Mouse (Mus musculus): ENCODE results near the gene Gdf3.
"Not testable (repeated sequence)": the region's sequence is repeated elsewhere in the genome, so short reads cannot be mapped to it uniquely, and the experiment has no call there.

Gene Gdf3

DNA sequence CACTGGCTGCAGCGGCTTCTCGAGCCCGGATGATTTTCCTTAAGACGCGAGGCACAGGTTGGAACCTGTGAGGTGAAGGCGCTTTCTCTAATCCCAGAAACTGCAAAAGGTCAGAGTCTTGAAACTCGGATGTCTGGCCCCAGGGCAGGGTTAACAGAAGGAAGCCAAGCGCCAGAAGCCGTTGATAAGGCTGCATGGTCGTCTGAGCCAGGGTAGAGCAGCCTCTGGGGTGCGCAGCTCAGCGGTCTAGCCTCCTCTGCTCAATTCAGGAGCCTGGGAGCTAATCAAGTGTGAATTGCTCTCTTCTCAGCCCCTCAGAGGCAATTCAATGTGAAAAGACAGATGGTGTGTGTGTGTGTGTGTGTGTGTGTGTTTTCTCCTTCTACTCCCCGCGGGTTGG lies at the start of gene Gdf3:
TSS of gene Gdf3 (minus strand) at position 317 of the 400 bp plus-strand sequence.
- no peak for ATAC-seq (ENCODE audit: insufficient number of reproducible peaks, low FRiP score, low TSS enrichment)

DNA sequence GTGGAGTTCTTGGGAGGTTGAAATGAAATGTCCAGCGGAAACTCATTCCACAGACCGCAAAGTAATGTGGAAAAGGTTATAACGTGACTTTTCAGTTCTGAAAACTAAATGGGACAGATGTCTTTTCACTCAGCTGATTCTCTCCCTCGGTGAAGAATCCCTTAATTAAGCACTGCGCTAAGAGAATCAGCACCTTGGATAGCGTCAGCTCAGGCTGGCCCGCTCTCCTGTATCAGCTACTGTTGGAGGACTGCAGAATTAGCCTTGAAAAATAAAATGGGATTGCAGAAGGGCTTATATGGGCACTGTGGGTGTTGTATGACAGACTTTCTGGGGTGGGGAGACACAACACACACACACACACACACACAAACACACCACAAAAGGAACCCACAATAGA lies 49.7 kb upstream of the Gdf3 start:
- no peak for ATAC-seq (ENCODE audit: insufficient number of reproducible peaks, low FRiP score, low TSS enrichment)

DNA sequence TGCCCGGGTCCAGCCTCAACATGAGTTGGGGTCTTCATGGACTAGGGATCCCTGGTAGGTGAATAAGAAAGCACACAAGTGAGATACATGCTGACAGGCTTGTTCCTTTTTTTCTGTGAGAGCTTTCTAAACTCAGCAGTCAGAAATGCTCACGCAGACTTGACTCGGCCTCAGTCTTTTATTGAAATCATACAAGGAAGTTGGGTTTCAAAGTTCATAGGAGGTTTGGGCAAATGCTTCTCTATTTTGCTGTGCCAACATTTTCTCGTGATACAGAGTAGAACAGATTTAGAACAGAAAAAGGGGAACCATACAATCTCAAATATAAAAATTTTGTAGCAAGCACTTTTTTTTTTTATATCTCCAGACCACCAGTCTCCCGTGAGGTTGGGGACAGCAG lies 47.7 kb upstream of the Gdf3 start:
- no peak for ATAC-seq (ENCODE audit: insufficient number of reproducible peaks, low FRiP score, low TSS enrichment)

DNA sequence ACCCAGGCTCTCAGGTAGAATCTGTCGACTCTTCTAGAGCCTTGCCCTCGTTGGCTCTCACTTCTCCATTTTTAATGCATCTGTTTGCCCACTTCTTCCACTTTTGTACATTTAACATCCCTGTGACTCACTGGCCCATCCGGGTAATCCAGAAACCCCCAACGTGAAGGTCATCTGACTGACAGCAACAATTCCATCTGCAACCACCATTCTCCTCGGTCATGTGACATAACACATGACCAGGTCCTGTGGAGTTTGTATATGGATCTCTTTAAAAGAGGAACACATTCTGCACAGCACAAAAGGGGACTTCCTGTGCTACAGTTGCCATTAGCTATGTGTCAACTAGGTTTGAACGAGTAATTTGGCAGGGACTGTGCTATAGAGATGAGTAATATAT lies 44.4 kb upstream of the Gdf3 start:
- ATAC-seq (ENCODE audit: insufficient number of reproducible peaks, low FRiP score, low TSS enrichment) = no peak

DNA sequence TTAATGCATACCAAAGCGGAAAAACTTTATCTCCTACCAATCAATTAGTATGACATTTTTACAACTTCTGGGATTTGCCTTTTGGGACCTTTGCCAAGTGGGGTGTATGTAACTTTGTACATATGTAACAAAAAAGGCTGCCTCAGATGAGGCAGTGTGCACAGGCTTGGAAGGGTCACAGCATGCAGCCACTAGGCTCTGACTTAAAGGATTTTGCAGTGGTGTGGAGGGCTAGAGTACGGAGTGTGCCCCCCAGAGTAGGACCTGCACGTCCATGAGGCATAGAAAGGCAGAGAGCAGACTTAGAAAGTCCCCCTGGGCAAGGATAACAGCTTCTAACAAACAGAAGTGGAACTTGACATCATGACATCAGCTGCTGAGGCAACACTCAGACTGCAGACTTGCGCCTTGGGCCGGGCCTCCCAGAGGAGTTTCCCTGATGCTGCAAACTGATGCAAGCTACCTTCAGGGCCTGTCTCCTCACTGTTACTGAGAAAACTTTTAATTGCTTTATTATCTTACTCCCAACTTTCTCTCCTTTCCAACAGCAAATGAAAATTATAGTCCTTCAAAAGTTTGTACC lies 40.6 kb upstream of the Gdf3 start:
- ATAC-seq (ENCODE audit: insufficient number of reproducible peaks, low FRiP score, low TSS enrichment) = no peak

DNA sequence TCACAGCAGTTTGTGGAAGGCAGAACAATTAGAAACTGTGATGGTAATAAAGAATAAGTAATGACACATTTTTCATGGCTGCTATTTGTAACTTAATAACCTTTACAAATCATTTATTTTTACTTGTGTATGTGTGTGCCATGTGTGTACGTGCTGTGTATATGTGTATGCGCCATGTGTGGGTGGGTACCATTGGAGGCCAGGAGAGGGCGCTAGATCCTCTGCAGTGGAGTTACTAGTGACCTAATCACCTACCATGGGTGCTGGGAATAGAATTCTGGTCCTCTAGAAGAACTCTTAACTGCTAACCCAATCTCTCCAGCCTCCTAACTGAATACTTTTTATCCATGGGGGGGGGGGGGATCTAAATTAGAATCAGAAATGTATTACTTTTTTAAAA lies 40.0 kb upstream of the Gdf3 start:
- ATAC-seq (ENCODE audit: insufficient number of reproducible peaks, low FRiP score, low TSS enrichment) = no peak

DNA sequence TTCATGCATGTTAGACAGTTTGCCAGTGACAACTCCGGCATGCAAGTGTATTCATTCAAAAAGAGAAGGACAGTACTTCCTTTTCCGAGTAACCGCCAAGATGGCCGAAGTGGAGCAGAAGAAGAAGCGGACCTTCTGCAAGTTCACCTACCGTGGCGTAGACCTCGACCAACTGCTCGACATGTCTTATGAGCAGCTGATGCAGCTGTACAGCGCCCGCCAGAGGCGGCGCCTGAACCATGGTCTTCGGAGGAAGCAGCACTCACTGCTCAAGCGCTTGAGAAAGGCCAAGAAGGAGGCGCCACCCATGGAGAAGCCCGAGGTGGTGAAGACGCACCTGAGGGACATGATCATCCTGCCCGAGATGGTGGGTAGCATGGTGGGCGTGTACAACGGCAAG lies 34.3 kb upstream of the Gdf3 start:
- not testable (repeated sequence) for ATAC-seq (ENCODE audit: insufficient number of reproducible peaks, low FRiP score, low TSS enrichment)

DNA sequence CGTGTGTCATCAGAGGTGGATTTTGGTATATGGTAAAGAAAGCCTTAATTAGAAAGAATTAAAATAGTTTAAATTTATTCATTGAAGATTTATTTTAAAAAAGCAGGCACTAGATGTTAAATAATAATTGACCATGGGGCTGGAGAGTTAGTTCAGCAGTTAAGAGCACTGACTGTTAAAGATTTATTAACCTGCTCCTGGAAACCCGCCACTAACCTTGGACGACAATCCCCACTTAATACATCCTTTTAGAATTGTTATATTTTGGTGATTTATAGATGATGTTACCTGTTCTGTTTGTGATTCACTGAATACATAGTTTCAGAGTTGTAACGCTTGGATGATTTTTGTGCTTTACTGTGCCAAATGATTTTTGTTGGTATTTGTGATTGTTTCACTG lies 27.7 kb upstream of the Gdf3 start:
- ATAC-seq (ENCODE audit: insufficient number of reproducible peaks, low FRiP score, low TSS enrichment) = not testable (repeated sequence)

DNA sequence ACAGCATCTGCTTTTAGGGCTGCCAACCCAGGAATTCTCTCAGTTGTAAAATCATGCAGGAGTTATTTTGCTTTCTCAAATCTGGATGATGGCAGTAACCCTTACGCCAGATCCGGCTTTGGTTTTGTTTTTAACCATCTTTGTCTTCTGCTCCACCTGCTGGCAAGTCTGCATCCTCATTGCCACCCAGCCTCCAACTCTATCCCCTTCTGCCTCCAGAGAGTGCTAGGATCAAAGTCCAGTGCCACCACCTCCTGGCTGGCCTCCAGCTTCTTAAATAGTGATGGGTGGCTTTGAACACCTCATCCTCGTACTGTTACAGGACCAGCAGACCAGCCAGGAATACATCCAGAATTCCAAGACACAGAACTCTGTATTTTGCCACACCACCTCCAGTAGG lies 26.8 kb upstream of the Gdf3 start:
- ATAC-seq (ENCODE audit: insufficient number of reproducible peaks, low FRiP score, low TSS enrichment) = no peak

DNA sequence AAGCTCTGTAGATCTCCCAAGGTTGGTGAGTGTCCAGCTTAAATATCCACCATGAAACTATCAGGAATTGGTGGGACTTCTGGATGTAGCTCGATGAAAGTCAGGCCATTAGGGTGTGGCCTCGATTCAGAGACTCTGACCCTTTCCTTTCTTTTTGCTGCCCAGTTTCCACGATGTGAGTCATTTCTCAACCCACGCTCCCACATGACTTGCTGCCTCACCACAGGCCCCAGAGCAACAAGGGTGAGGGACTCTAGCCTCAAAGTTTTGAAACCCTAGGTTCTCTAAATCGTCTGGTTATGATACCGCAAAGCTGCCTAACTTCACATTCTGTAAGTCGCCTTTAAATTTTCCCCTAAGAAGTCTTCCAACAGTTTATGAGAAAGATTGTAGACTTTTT lies 25.4 kb upstream of the Gdf3 start:
- no peak for ATAC-seq (ENCODE audit: insufficient number of reproducible peaks, low FRiP score, low TSS enrichment)

DNA sequence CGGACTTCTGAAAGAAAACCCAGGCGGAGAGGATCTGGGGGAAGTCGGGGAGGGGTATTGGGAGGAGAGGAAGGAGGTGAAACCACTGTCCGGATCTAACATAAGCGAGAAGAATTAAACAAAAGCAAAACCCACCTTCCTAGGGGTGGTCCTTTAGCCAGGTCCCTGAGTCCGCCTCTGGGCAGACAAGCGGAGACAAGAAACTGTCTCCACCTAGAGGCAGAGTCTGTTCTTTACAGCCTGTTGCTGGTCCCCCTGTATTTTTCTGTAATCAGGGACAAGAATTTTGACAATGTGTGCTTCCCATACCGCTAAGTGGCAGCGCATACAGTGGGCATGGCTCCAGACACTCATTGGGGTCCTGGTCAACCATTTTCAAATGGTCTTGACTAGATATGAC lies 23.5 kb upstream of the Gdf3 start:
- ATAC-seq (ENCODE audit: insufficient number of reproducible peaks, low FRiP score, low TSS enrichment) = no peak

DNA sequence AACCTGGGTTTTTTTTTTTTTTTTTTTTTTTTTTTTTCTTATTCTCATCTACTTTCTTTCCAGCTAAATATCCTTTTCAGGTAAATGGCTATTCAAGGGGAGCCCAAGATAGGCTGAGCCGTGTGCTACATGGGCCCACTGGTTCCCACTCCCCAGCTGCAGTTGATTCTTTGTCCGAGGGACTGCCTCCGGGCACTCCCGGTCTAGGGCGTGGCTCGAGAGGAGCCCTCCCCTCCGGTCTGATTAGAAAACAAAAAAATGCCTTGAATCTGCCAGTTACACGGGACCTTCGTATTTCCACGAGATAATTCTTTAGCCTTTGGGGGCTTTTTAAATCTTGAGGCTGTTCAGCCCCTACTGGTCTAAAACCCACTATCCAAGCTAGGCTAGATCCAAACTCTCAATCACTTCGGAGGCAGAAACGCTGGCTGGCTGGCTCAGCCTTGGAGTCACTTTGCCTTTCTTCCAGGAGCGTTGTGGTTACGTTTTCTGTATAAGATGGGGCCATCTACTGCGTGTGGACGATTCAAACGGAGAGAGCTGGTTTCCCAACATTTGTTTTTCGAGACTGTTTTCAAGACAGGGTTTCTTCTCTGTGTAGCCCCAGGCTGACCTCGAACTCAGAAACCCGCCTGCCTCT lies 17.7 kb upstream of the Gdf3 start:
- no peak for ATAC-seq (ENCODE audit: insufficient number of reproducible peaks, low FRiP score, low TSS enrichment)

DNA sequence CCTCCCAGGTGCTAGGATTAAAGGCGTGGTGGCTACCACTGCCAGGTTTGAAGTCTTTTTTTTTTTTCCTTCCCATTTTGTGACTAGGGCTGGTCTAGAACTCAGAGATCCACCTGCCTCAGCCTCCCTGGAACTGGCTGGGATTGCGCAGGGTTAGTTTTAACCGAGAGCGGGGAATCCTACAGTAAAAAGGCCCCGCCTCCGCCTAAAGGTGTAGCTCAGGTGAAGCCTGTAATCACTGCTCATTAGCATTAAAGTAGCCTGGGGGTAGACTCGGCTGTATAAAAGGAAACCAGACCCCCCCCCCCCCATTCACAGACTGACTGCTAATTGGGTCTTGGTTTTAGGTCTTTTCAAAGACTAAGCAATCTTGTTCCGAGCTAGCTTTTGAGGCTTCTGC lies 16.2 kb upstream of the Gdf3 start, which contains the start of gene Dppa3:
TSS of gene Dppa3 (plus strand) at position 301 of the 400 bp plus-strand sequence.
- no peak for ATAC-seq (ENCODE audit: insufficient number of reproducible peaks, low FRiP score, low TSS enrichment)

DNA sequence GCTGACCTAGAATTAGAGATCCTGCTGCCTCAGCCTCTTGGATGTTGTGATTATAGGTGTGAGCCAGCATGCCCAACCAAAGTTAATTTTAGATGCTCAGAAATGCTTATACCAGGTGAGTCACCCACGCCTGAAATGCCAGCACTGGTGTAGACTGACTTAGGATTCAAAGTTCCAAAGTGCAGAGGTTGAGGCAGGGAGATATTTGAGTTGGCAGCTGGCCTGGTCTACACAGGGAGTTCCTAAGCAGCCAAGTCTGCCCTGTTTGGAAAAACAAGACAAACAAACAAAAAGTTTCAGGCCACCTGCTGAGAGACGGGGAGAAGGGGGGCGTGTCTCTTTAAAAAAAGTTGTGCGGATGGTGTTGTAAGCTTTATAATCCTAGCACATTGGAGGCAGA lies 15.3 kb upstream of the Gdf3 start:
- no peak for ATAC-seq (ENCODE audit: insufficient number of reproducible peaks, low FRiP score, low TSS enrichment)

DNA sequence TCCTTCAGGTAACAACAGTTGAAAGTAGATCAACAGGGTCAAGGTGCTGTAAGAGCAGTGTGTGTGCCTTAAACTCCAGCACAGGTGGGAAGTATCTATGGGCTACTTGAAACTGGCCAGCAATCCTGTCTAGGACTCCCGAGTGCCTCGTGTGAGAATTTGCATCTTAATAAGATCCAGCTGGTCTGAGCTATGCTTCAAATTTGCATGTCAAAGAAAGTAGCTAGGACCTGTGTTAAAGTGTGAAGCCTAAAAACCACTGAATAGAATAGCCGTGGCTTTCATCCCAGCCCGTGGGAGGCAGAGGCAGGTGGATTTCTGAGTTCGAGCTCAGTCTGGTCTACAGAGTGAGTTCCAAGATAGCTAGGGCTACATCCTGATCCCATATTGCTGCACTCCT lies 14.6 kb upstream of the Gdf3 start:
- no peak for ATAC-seq (ENCODE audit: insufficient number of reproducible peaks, low FRiP score, low TSS enrichment)

DNA sequence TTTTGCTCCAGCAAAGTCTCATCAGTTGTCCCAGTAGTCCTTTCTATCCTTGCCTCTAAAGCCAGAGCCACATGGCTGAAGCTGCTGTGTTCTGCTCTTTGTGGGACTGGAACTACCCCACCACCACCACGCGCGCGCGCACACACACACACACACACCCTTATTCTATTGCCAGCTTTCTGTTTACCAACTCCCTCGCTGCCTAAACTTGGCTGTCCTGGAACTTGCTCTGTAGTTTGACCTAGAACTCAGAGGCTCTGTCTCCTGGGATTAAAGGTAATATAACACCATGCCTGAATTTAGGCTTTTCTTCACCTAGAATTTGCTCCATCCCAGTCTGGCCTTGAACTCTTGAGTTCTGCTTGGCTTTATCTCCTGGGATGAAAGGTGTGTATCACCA lies 11.2 kb upstream of the Gdf3 start:
- ATAC-seq (ENCODE audit: insufficient number of reproducible peaks, low FRiP score, low TSS enrichment) = no peak

DNA sequence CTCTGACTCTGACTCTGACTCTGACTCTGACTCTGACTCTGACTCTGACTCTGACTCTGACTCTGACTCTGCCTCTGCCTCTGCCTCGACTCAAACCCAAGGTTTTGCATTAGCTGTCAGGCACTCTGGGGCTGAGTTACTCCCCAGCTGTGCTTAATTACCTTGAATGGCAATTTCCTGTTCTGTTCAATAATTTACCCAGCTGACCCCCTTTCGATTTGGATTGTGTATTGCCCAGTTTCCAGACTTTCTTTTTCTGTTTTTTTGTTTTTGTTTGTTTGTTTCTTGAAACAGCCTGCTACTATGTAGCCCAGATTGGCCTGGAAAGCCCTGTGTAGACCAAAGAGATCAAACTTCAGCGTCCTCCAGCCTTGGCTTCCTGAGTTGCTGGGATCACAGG lies 6.1 kb upstream of the Gdf3 start:
- no peak for ATAC-seq (ENCODE audit: insufficient number of reproducible peaks, low FRiP score, low TSS enrichment)

DNA sequence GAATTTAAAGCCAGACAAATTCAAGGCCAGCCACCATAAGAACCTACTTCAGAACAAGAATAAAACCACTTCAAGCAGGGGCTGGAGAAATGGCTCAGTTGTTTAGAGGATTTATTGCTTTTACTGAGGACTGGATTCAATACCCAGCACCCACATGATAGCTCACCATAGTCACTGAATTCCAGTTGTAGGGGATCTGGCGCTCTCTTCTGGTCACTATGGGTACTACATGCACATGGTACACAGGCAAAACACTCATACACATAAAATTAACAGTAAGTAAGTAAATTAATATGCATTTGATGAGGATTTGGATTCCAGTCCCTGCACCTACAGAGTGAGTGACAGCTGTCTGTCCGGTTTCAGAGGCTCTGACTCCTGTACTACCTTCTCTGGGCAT lies 4.2 kb upstream of the Gdf3 start:
- ATAC-seq (ENCODE audit: insufficient number of reproducible peaks, low FRiP score, low TSS enrichment) = no peak

DNA sequence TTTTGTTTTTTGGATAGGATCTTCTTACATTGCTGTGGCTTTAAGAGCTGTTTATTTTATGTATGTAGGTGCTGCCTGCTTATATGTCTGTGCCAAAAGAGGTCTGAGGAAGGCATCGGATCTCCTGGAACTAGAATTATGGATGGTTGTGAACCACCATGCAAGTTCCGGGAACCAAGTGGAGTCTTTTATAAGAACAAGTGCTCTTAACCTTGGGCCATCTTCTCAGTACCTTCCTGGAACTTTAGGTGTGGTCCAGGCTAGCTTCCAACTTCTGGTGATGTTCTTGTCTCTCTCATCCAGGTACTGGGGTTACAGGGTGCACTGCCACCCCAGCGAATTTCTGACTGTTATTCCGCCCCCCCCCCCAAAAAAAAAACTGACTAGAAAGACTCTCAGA lies 2.5 kb upstream of the Gdf3 start:
- ATAC-seq (ENCODE audit: insufficient number of reproducible peaks, low FRiP score, low TSS enrichment) = no peak

DNA sequence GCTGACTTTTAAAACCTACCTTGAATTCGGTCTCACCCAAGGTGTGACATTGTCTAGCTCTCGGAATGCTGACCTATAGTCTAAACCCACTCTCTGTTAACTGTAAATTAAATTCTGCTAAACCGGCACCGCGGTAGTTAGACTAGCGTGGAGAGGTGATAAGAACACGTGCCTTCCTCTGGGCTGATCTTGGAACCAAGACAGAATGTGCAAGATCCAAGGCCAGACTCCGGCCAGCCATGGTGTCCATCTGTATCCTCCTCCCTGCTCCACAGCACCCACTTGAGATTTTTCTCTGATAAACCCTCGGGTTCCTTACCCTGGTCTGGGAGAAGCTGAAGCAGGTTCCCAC lies 534 bp downstream of the Gdf3 start:
- ATAC-seq (ENCODE audit: insufficient number of reproducible peaks, low FRiP score, low TSS enrichment) = no peak

DNA sequence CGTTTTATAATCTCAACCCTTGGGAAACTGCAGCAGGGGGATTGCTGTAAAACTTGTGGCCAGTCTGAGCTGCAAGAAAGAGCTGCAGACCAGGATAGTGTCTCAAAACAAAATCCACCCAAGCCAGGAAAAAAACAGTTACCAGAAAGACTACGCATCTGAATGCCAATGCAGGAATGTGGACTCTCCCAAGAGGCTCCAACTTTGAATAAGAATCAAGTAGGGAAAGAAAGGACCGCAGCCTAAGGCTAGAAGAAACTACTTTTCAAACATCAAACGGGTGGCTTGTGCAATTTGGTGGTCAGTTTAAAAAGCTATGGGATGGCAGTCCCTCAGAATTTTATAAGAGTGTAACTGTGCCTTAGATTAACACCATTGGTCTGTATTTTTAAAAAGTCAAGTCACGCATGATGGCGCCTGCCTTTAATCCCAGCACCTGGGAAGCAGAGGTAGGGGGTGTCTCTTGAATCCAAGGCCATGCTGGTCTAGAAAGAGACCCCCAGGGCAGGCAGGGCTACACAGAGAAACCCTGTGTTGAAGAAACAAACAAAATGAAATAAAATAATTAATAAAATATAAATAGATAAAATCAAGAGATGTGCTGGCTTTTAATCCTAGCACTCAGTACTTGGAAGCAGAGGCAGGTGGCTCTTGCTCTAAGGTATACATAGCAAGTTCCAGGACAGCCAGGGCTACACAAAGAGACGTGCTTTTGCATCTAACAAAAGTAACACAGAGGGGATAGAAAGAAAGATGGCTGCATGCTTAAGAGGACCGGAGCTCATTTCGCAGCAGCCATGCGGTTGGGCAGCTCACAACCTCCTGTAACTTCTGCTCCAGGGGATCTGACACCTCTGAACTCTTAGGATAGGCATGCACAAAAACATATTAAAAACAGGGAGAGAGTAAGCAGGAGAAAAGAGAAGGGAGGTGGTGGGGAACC lies 1.2 kb downstream of the Gdf3 start:
- ATAC-seq (ENCODE audit: insufficient number of reproducible peaks, low FRiP score, low TSS enrichment) = no peak

DNA sequence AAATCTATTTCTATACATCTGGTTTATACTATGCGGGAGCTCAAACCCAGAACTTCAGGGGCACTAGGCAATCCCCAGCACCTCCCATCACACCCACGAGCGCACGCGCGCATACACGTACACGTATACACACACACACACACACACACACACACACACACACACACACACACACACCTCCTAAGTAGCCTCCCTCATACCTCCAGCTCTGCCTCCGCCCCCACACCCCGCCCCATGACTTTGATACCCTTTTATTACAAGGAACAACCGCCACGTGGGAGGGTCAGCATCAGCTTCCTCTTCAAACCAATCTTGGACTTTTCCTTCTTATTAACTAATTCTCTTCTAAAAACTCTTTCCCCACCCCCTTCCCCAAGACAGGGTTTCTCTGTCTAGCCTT lies 2.2 kb downstream of the Gdf3 start:
- no peak for ATAC-seq (ENCODE audit: insufficient number of reproducible peaks, low FRiP score, low TSS enrichment)
